Mouse (Mus musculus) embryonic facial prominence, embryonic 14.5 days (tissue): Measurements from ENCODE around the gene Synpo2l. TPM values are rescaled to one million over a fixed set of nuclear protein-coding genes. Genes with fewer than 3 reads are reported as not detected.
A peak's percentile ranks its signal among the peaks of the same experiment; 100 is the strongest.
"Not testable (repeated sequence)": the region's sequence is repeated elsewhere in the genome, so short reads cannot be mapped to it uniquely, and the experiment has no call there.

Experiments
- ATAC-seq: fragments of 200-750 bp; cut with Nextera tagmentation; 2 replicates; pipeline ENCODE4 v1.8.0; 2017; ENCODE audit warnings: low read depth, moderate number of reproducible peaks, moderate TSS enrichment
- DNase-seq: peaks from one replicate; pipeline ENCODE4 v3.0.0-alpha.2; 2015; ENCODE audit warnings: low spot score
- H3K27ac ChIP-seq: fragments of 300-500 bp; sonication (generic); replicated peaks from 2 replicates; pipeline ENCODE4 v1.5.1; 2014; ENCODE audit warnings: low read depth, mild to moderate bottlenecking, low read length, moderate library complexity
- H3K27me3 ChIP-seq: fragments of 300-500 bp; sonication (generic); replicated peaks from 2 replicates; pipeline ENCODE4 v1.6.1; 2014; ENCODE audit warnings: low read length; ENCODE audit not compliant: control insufficient read depth, insufficient read depth
- H3K36me3 ChIP-seq: fragments of 300-500 bp; sonication (generic); 2 replicates; pipeline ENCODE4 v1.6.1; 2014; ENCODE audit warnings: low read length, mixed read lengths; ENCODE audit not compliant: control insufficient read depth, insufficient read depth
- H3K4me1 ChIP-seq: fragments of 300-500 bp; sonication (generic); 2 replicates; pipeline ENCODE4 v1.6.1; 2014; ENCODE audit warnings: antibody characterized with exemption, low read length; ENCODE audit not compliant: control insufficient read depth, insufficient read depth
- H3K4me2 ChIP-seq: fragments of 300-500 bp; sonication (generic); 2 replicates; pipeline ENCODE4 v1.6.1; 2014; ENCODE audit warnings: low read depth, mild to moderate bottlenecking, low read length, moderate library complexity, mixed read lengths
- H3K4me3 ChIP-seq: fragments of 300-500 bp; sonication (generic); 2 replicates; pipeline ENCODE4 v1.5.1; 2014; ENCODE audit warnings: low read depth, mild to moderate bottlenecking, low read length
- H3K9ac ChIP-seq: fragments of 300-500 bp; sonication (generic); 2 replicates; pipeline ENCODE4 v1.6.1; 2014; ENCODE audit warnings: low read depth, mild to moderate bottlenecking, low read length, moderate library complexity, mixed read lengths
- H3K9me3 ChIP-seq: fragments of 300-500 bp; sonication (generic); 2 replicates; pipeline ENCODE4 v1.6.1; 2016; ENCODE audit warnings: low read length; ENCODE audit not compliant: control insufficient read depth
- WGBS: fragments of 180-500 bp; shearing (Covaris S2); extraction: QIAGEN DNeasy Blood & Tissue Kit; methylation state at CpG from one replicate; pipeline ENCODE4 v1.1.7; 2014; 5-methylcytosine and 5-hydroxymethylcytosine counted together
- polyA plus RNA-seq: library from polyadenylated mRNA; unstranded; fragments of >200 nt; fragmentation: Nextera tagmentation; extraction: Ambion mirVana; gene quantifications from 2 replicates; pipeline ENCODE4 v1.2.1, GENCODE M21; 2014

Gene Synpo2l
- polyA plus RNA-seq, result 46.2 and 52.2 TPM in 2 replicates

- no peak within 1 kb of the TSS for H3K4me3 ChIP-seq
- H3K27ac ChIP-seq, result 0 out of 2 replicates have a peak within 1 kb of the TSS, but pooled peaks have one; percentile 10
- ATAC-seq, result 0 out of 2 replicates have a peak, but pooled peaks have one; percentile 7
- DNase-seq, result peak; percentile 52
- no peak within 1 kb of the TSS for H3K4me2 ChIP-seq
- no peaks in the 10 kb centered on the region for H3K4me1 ChIP-seq
- peaks cover 3% of the 10 kb centered on the region; the same call in 1 of the 2 replicates for H3K9me3 ChIP-seq
- H3K9ac ChIP-seq, result no peak within 1 kb of the TSS; the same call in 1 of the 2 replicates
- 76% methylated on average over 7 of the region's 8 CpGs for WGBS
- H3K27me3 ChIP-seq, result peaks cover 4% of the 10 kb centered on the region
- no peaks in the 10 kb centered on the region for H3K36me3 ChIP-seq
Observed at GRCm38 (mm10) chr14:20668154-20668810, at the start of gene Synpo2l. Synpo2l (minus strand) TSS chr14:20668354.

GRCm38 (mm10) chr14:20713832-20714231, 45.7 kb upstream of the Synpo2l start:
- no peak overlapping the region for H3K27ac ChIP-seq
- peaks cover 90% of the 10 kb centered on the region for H3K36me3 ChIP-seq
- no peak overlapping the region for H3K4me2 ChIP-seq
- no peaks in the 10 kb centered on the region for H3K27me3 ChIP-seq
- ATAC-seq, result no peak
- peaks cover 5% of the 10 kb centered on the region for H3K4me1 ChIP-seq
- no peak overlapping the region for H3K4me3 ChIP-seq
- WGBS, result 81% methylated on average over 11 of the region's 11 CpGs
- H3K9ac ChIP-seq, result no peak overlapping the region
- H3K9me3 ChIP-seq, result no peaks in the 10 kb centered on the region
- DNase-seq, result no peak

- no peaks in the 10 kb centered on the region for H3K9me3 ChIP-seq
- H3K27me3 ChIP-seq, result no peaks in the 10 kb centered on the region
- 7% methylated on average over 10 of the region's 10 CpGs for WGBS
- H3K4me2 ChIP-seq, result peak overlapping the region; percentile 75
- H3K27ac ChIP-seq, result peak overlapping the region; percentile 80; the same call in 1 of the 2 replicates
- H3K36me3 ChIP-seq, result peaks cover 40% of the 10 kb centered on the region
- H3K4me1 ChIP-seq, result peaks cover 10% of the 10 kb centered on the region
- DNase-seq, result no peak
- no peak for ATAC-seq
- peak overlapping the region; percentile 95 for H3K9ac ChIP-seq
- H3K4me3 ChIP-seq, result peak overlapping the region; percentile 97
Observed at GRCm38 (mm10) chr14:20708239-20708638, 40.1 kb upstream of the Synpo2l start.

- H3K9me3 ChIP-seq, result no peaks in the 10 kb centered on the region
- peak within 1 kb of the TSS; percentile 75 for H3K4me2 ChIP-seq
- no peaks in the 10 kb centered on the region for H3K27me3 ChIP-seq
- H3K36me3 ChIP-seq, result peaks cover 32% of the 10 kb centered on the region
- peaks cover 10% of the 10 kb centered on the region for H3K4me1 ChIP-seq
- DNase-seq (peak; percentile 97), ATAC-seq (peak; percentile 94)
- under 1% methylated on average over 44 of the region's 80 CpGs for WGBS
- H3K4me3 ChIP-seq, result peak within 1 kb of the TSS; percentile 97
- H3K9ac ChIP-seq, result peak within 1 kb of the TSS; percentile 95
- peak within 1 kb of the TSS; percentile 80 for H3K27ac ChIP-seq
Observed at GRCm38 (mm10) chr14:20707201-20708190, 39.3 kb upstream of the Synpo2l start, which contains the start of gene Zswim8. Zswim8 (plus strand) TSS chr14:20707552.

- peak overlapping the region; percentile 89 for H3K27ac ChIP-seq
- not testable (repeated sequence) for H3K27me3 ChIP-seq, H3K9me3 ChIP-seq, ATAC-seq, DNase-seq
- peak overlapping the region; percentile 75 for H3K4me2 ChIP-seq
- H3K36me3 ChIP-seq, result peaks cover 24% of the 10 kb centered on the region
- H3K4me1 ChIP-seq, result peaks cover 12% of the 10 kb centered on the region
- peak overlapping the region; percentile 92 for H3K9ac ChIP-seq
- 7% methylated on average over 7 of the region's 8 CpGs for WGBS
- H3K4me3 ChIP-seq, result peak overlapping the region; percentile 85
Observed at GRCm38 (mm10) chr14:20703461-20703860, 35.3 kb upstream of the Synpo2l start.

- peak within 1 kb of the TSS; percentile 85 for H3K4me3 ChIP-seq
- ATAC-seq (peak; percentile 70), DNase-seq (peak; percentile 89)
- H3K27ac ChIP-seq, result peak within 1 kb of the TSS; percentile 89
- peak within 1 kb of the TSS; percentile 92 for H3K9ac ChIP-seq
- no peaks in the 10 kb centered on the region for H3K27me3 ChIP-seq
- peaks cover 30% of the 10 kb centered on the region for H3K36me3 ChIP-seq
- peaks cover 11% of the 10 kb centered on the region for H3K4me1 ChIP-seq
- H3K9me3 ChIP-seq, result no peaks in the 10 kb centered on the region
- WGBS, result under 1% methylated on average over 61 of the region's 61 CpGs
- H3K4me2 ChIP-seq, result peak within 1 kb of the TSS; percentile 75
Observed at GRCm38 (mm10) chr14:20702741-20703381, 34.7 kb upstream of the Synpo2l start, which contains the start of gene Chchd1. Chchd1 (plus strand) TSS chr14:20703006.

GRCm38 (mm10) chr14:20702096-20702740, 34.1 kb upstream of the Synpo2l start:
- H3K9ac ChIP-seq, result peak overlapping the region; percentile 92
- 9% methylated on average over 15 of the region's 15 CpGs for WGBS
- H3K4me1 ChIP-seq, result peaks cover 16% of the 10 kb centered on the region
- peaks cover 31% of the 10 kb centered on the region for H3K36me3 ChIP-seq
- H3K27me3 ChIP-seq, result no peaks in the 10 kb centered on the region
- DNase-seq (no peak), ATAC-seq (peak; percentile 19)
- H3K9me3 ChIP-seq, result no peaks in the 10 kb centered on the region
- peak overlapping the region; percentile 75 for H3K4me2 ChIP-seq
- H3K27ac ChIP-seq, result peak overlapping the region; percentile 89
- H3K4me3 ChIP-seq, result peak overlapping the region; percentile 85
